Mouse (Mus musculus) ES-E14 (cell line): ENCODE measurements around the gene Zfp819. TPM values are rescaled to one million over a fixed set of nuclear protein-coding genes. Genes with fewer than 3 reads are reported as not detected.

ENCODE experiments used
- DNase-seq: peaks from one replicate; pipeline ENCODE4 v3.0.0-alpha.2; 2013; ENCODE audit warnings: low read depth, low spot score
- H3K27ac ChIP-seq: 2 replicates; pipeline ENCODE4 v1.5.1; 2012; ENCODE audit warnings: low read depth, mild to moderate bottlenecking, low read length, moderate library complexity, mixed read lengths; ENCODE audit not compliant: poor library complexity, insufficient read depth, severe bottlenecking
- H3K36me3 ChIP-seq: 2 replicates; pipeline ENCODE4 v1.6.1; 2012; ENCODE audit warnings: mild to moderate bottlenecking, low read length, moderate library complexity, mixed read lengths; ENCODE audit not compliant: control insufficient read depth, poor library complexity, insufficient read depth, severe bottlenecking
- H3K4me1 ChIP-seq, 2 experiments: fragments of 150-350 bp in 1 of 2; sonication (generic) in 1 of 2; 2 replicates each; pipeline ENCODE4 v1.6.1; 2012; ENCODE audit warnings: low read length in 2 of 2, mild to moderate bottlenecking in 1 of 2, mixed read lengths in 1 of 2; ENCODE audit not compliant: control insufficient read depth in 2 of 2, insufficient read depth in 2 of 2, poor library complexity in 1 of 2
- H3K4me3 ChIP-seq, 2 experiments: fragments of 150-350 bp in 1 of 2; sonication (generic) in 1 of 2; 2 replicates each; pipeline ENCODE4 v1.5.1; 2012; ENCODE audit warnings: low read length in 2 of 2, low read depth in 1 of 2, mild to moderate bottlenecking in 1 of 2, mixed read lengths in 1 of 2; ENCODE audit not compliant: insufficient read depth in 1 of 2, poor library complexity in 1 of 2, severe bottlenecking in 1 of 2
- H3K9ac ChIP-seq: 2 replicates; pipeline ENCODE4 v1.6.1; 2012; ENCODE audit warnings: low read depth, mild to moderate bottlenecking, low read length, mixed read lengths; ENCODE audit not compliant: poor library complexity, insufficient read depth, severe bottlenecking
- H3K9me3 ChIP-seq: fragments of 150-350 bp; sonication (generic); 2 replicates; pipeline ENCODE4 v1.6.1; 2012; ENCODE audit warnings: low read depth, mild to moderate bottlenecking, low read length; ENCODE audit not compliant: control insufficient read depth, insufficient read depth
- CHD2 ChIP-seq: IDR thresholded peaks from 2 replicates; pipeline ENCODE4 v1.6.1; 2014; ENCODE audit warnings: mild to moderate bottlenecking, low read depth, low read length, inconsistent platforms
- HCFC1 ChIP-seq: IDR thresholded peaks from 2 replicates; pipeline ENCODE4 v1.6.1; 2012; ENCODE audit warnings: low read length, inconsistent platforms, borderline replicate concordance; ENCODE audit not compliant: insufficient read depth
- MAFK ChIP-seq: IDR thresholded peaks from 2 replicates; pipeline ENCODE4 v1.6.1; 2014; ENCODE audit warnings: mild to moderate bottlenecking, low read depth, low read length, inconsistent platforms; ENCODE audit not compliant: insufficient read depth
- ZC3H11A ChIP-seq: IDR thresholded peaks from 2 replicates; pipeline ENCODE4 v1.6.1; 2012; ENCODE audit warnings: low read depth, mild to moderate bottlenecking, inconsistent platforms, low read length, borderline replicate concordance
- ZNF384 ChIP-seq: IDR thresholded peaks from 2 replicates; pipeline ENCODE4 v1.6.1; 2012; ENCODE audit warnings: low read depth, low read length, inconsistent platforms
- in situ Hi-C, 2 experiments: fragments of 600-800 bp; cut with MboI; formaldehyde crosslinking; loops; one replicate each; pipeline ENCODE4 v1.15.1; 2025; ENCODE audit warnings: low sequenced_read_pairs in 2 of 2, inconsistent platforms in 1 of 2; ENCODE audit not compliant: unreplicated experiment in 2 of 2
- total RNA-seq: library from RNA; depleted of rRNA; stranded (reverse); fragments of 300-350 nt; gene quantifications from 2 replicates; pipeline ENCODE4 v1.2.3, GENCODE M21; 2012

Gene Zfp819
- total RNA-seq, 1 experiment: 13.0 TPM

DNA sequence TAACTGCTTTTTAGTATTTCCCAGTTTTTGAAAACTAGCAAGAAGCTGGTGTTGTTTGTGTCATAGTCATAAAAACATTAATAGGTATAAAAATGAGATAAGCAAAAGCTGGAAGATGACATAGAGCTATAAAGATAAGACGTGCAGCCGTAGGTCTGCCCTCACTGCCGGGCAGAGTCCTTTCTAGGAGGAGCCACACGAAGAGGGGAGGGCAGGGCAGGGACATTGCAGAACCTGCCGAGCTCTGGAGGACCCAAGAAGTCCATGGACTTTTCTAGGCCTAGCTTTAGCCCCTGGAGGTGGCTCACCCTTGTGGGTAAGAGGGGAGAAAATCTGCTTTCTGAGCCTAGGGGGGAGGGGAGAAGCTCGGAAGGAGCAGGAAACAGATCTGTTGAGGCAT, 27.5 kb downstream of the Zfp819 start, which contains the start of gene Ceacam18:
Gene Ceacam18 (plus strand): TSS at position 208 of the 400 bp plus-strand sequence.
- no peaks in the 10 kb centered on the region for H3K36me3 ChIP-seq
- in situ Hi-C loops: no loop called here
- no peak for TF ChIP-seq MAFK
- H3K9me3 ChIP-seq: no peaks in the 10 kb centered on the region
- H3K4me3 ChIP-seq: no peak within 1 kb of the TSS
- no peak within 1 kb of the TSS for H3K27ac ChIP-seq
- H3K9ac ChIP-seq: no peak within 1 kb of the TSS
- H3K4me1 ChIP-seq: peaks cover 0 to 6% of the 10 kb centered on the region in 2 experiments; a peak in 1 of 4 replicates
- DNase-seq: no peak

DNA sequence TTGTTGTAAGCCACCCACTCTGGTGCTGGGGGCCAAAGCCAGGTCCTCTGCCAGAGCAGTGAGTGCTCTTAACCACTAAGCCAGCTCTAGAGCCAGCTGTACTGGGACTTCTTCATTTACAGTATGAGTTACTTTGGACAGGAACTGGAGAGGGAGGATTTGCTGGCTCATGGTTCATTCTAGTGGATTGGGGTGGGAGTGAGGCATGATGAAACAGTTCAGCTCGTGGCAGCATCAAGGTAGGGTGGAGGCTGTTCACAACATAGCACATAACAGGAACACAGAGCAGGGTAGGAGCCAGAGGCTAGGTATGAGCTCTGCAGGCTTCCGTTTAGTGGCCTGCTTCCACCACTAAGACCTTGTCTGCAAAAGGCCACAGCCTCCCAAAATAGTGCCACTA, 29.2 kb downstream of the Zfp819 start:
- no peak for TF ChIP-seq HCFC1
- TF ChIP-seq MAFK: no peak
- TF ChIP-seq ZNF384: no peak
- no peak for TF ChIP-seq ZC3H11A
- no peak for TF ChIP-seq CHD2
- H3K9ac ChIP-seq: no peak overlapping the region
- H3K27ac ChIP-seq: no peak overlapping the region
- no peaks in the 10 kb centered on the region for H3K36me3 ChIP-seq
- H3K4me3 ChIP-seq: no peak overlapping the region
- H3K4me1 ChIP-seq: peaks cover 0 to 6% of the 10 kb centered on the region in 2 experiments; a peak in 1 of 4 replicates
- in situ Hi-C loops: no loop called here
- no peaks in the 10 kb centered on the region for H3K9me3 ChIP-seq
- DNase-seq: no peak

DNA sequence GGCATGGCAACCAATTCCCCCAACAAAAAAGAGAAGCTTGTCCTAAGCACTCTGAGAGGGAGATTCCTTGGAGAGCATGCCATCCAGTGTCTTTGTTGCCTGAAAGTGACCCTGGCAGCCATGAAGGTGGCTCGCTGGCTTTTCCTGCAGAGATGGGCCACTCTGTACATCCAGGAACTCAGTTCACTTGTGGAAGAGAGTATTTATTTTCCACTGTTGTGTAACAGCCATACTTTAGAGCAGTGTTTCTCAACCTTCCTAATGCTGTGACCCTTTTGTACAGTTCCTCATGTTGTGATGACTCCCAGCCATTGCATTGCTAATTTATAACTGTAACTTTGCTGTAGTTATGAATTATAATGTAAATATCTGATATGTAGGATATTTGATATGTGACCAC, 30.1 kb downstream of the Zfp819 start:
- Histone ChIP-seq H3K4me1 (peaks cover 0 to 6% of the 10 kb centered on the region in 2 experiments; a peak in 1 of 4 replicates), H3K4me3 (no peak overlapping the region), H3K9ac (no peak overlapping the region), H3K9me3 (no peaks in the 10 kb centered on the region), H3K27ac (no peak overlapping the region), H3K36me3 (no peaks in the 10 kb centered on the region)
- DNase-seq: no peak
- TF ChIP-seq ZNF384: no peak
- TF ChIP-seq ZC3H11A: no peak
- no peak for TF ChIP-seq HCFC1
- no peak for TF ChIP-seq CHD2
- TF ChIP-seq MAFK: no peak
- in situ Hi-C loops: no loop called here

DNA sequence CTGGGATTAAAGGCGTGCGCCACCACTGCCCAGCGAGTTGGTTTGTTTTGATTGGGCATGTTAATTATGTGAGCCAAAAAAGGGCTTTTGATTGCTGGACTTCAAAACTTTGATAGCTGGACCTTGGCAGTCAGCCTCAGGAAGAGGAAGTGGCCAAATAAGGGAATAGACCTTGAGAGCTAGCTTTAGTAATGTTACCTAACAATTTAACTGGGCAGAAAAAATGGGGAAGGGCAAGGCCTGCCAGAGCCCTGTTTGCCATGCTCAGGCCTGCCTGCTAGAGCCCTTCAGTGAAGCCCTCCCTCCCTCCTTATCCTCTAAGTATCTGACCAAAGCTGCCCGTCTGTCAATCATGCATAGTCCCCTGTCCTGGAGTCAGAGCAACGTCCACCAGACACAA, 35.6 kb downstream of the Zfp819 start:
- H3K4me1 ChIP-seq: no peaks in the 10 kb centered on the region; a peak in 1 of 4 replicates
- H3K4me3 ChIP-seq: no peak overlapping the region
- TF ChIP-seq ZNF384 (no peak), ZC3H11A (no peak), HCFC1 (no peak), CHD2 (no peak), MAFK (no peak)
- H3K36me3 ChIP-seq: no peaks in the 10 kb centered on the region
- no peaks in the 10 kb centered on the region for H3K9me3 ChIP-seq
- DNase-seq: no peak
- H3K9ac ChIP-seq: no peak overlapping the region
- in situ Hi-C loops: no loop called here
- no peak overlapping the region for H3K27ac ChIP-seq

DNA sequence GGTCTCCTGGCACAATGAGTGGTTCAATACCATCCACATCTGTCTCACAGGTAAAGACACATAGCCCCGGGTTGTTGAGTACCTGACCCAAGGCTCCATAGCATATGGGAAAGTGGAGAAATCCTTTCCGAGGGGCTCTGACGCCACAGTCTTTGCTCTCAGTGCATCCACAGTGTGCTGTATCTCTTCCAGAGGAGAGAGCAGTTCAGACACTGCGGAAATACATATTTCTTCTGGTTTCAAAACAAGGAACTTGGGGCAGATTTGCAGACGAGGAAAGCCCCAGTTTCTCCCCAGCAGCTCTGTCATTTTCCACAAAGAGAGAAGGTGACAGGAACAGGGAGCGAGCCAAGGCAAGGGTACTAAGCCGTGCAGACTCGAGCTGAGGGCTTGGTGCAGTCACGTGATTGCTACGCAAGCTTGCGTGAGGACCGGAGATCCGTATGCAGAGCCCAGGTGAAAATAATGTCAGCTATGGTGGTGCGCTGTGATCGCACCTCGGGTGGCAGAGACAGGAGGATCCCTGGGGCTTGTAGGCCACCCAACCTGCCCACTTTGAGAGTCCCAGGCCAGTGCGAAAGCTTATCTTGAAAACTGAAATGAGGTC, 36.2 kb downstream of the Zfp819 start:
- Histone ChIP-seq H3K36me3 (no peaks in the 10 kb centered on the region), H3K4me3 (no peak overlapping the region), H3K27ac (no peak overlapping the region), H3K9me3 (no peaks in the 10 kb centered on the region), H3K4me1 (no peaks in the 10 kb centered on the region; a peak in 1 of 4 replicates), H3K9ac (no peak overlapping the region; the same call in 1 of the 2 replicates)
- no peak for DNase-seq
- in situ Hi-C loops: no loop called here
- TF ChIP-seq ZC3H11A (no peak), ZNF384 (no peak), CHD2 (no peak), HCFC1 (no peak), MAFK (no peak)
